Mouse (Mus musculus) C2C12 (cell line): ENCODE data around the gene H2-M10.2. TPM values are rescaled to one million over a fixed set of nuclear protein-coding genes. Genes with fewer than 3 reads are reported as not detected.
"Not testable (repeated sequence)": the region's sequence is repeated elsewhere in the genome, so short reads cannot be mapped to it uniquely, and the experiment has no call there.

Source experiments
- H3K27me3 ChIP-seq: one replicate; pipeline ENCODE4 v1.6.1; 2011; ENCODE audit not compliant: control insufficient read depth, insufficient read depth, insufficient read length
- H3K36me3 ChIP-seq: one replicate; pipeline ENCODE4 v1.6.1; 2011; ENCODE audit not compliant: control insufficient read depth, insufficient read depth
- H3K4me3 ChIP-seq: one replicate; pipeline ENCODE4 v1.5.1; 2011; ENCODE audit warnings: mild to moderate bottlenecking, control low read depth; ENCODE audit not compliant: poor library complexity, insufficient read depth, severe bottlenecking
- H3K79me2 ChIP-seq: one replicate; pipeline ENCODE4 v1.6.1; 2011; ENCODE audit not compliant: control insufficient read depth, insufficient read depth
- H3K79me3 ChIP-seq: one replicate; pipeline ENCODE4 v1.6.1; 2011; ENCODE audit warnings: low read depth, control low read depth
- H3ac ChIP-seq: one replicate; pipeline ENCODE3; 2011; ENCODE audit warnings: low read depth; ENCODE audit not compliant: control insufficient read depth, insufficient read length
- CEBPB ChIP-seq: IDR thresholded peaks from one replicate; pipeline ENCODE4 v1.6.1; 2011; ENCODE audit warnings: low read depth, mild to moderate bottlenecking, control low read depth, moderate library complexity
- CTCF ChIP-seq: IDR thresholded peaks from one replicate; pipeline ENCODE4 v1.5.1; 2011; ENCODE audit not compliant: control insufficient read depth, insufficient read depth, insufficient read length
- FOSL1 ChIP-seq: IDR thresholded peaks from one replicate; pipeline ENCODE4 v1.8.0; 2011; ENCODE audit warnings: mild to moderate bottlenecking, low read length; ENCODE audit not compliant: poor library complexity, insufficient read depth, severe bottlenecking
- MAX ChIP-seq: IDR thresholded peaks from one replicate; pipeline ENCODE4 v1.6.1; 2011; ENCODE audit warnings: mild to moderate bottlenecking, control low read depth
- MYOD1 ChIP-seq: IDR thresholded peaks from one replicate; pipeline ENCODE4 v1.6.1; 2011; ENCODE audit warnings: low read depth; ENCODE audit not compliant: control insufficient read depth, insufficient read length
- MYOG ChIP-seq: IDR thresholded peaks from one replicate; pipeline ENCODE4 v1.6.1; 2011; ENCODE audit not compliant: control insufficient read depth, insufficient read length; ENCODE audit errors: extremely low read depth
- USF1 ChIP-seq: IDR thresholded peaks from one replicate; pipeline ENCODE4 v1.6.1; 2011; ENCODE audit warnings: low read depth, mild to moderate bottlenecking, control low read depth, moderate library complexity
- polyA plus RNA-seq: library from polyadenylated mRNA; unstranded; fragments of >200 nt; fragmentation: generic; extraction: Trizol; gene quantifications from one replicate; pipeline ENCODE4 v1.2.1, GENCODE M21; 2012; ENCODE audit warnings: missing spikeins

The H2-M10.2 gene
- polyA plus RNA-seq, 1 experiment: not detected

DNA sequence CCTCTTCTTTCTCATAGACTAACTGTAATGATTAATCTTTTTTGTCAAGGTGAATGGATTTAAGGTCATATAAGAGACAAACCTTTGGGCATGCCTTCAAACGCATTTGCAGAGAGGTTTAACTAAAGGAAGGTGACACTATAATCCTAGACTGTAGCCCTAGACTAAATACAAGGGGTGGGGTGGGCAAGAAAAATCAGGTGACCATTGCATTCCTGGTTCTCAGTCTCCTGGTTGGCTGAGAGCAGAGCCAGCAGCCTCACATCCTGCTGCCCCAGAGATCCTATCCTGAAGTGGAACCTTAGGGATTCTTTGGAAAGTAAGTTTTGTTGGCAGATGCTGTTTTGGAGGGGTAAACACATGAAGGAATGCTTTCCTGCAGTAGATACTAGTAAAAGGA is 23.0 kb upstream of the H2-M10.2 start:
- H3ac ChIP-seq: no peak overlapping the region
- no peak overlapping the region for H3K4me3 ChIP-seq
- no peaks in the 10 kb centered on the region for H3K79me2 ChIP-seq
- TF ChIP-seq CEBPB: no peak
- no peak for TF ChIP-seq CTCF
- TF ChIP-seq MYOG: no peak
- TF ChIP-seq USF1: no peak
- TF ChIP-seq FOSL1: no peak
- no peak for TF ChIP-seq MAX
- no peak for TF ChIP-seq MYOD1
- H3K36me3 ChIP-seq: no peaks in the 10 kb centered on the region
- H3K79me3 ChIP-seq: no peaks in the 10 kb centered on the region
- no peaks in the 10 kb centered on the region for H3K27me3 ChIP-seq

- H3K4me3 ChIP-seq, H3K36me3 ChIP-seq, H3ac ChIP-seq, H3K79me2 ChIP-seq, H3K79me3 ChIP-seq, H3K27me3 ChIP-seq: not testable (repeated sequence)
- peak; percentile 1 for TF ChIP-seq CTCF
These were observed 22.6 kb upstream of the H2-M10.2 start for GRCm38 (mm10) chr17:36308855-36309254.

- Histone ChIP-seq H3K27me3 (no peaks in the 10 kb centered on the region), H3K4me3 (no peak overlapping the region), H3ac (no peak overlapping the region), H3K36me3 (peaks cover 36% of the 10 kb centered on the region), H3K79me2 (peaks cover 21% of the 10 kb centered on the region), H3K79me3 (peaks cover 10% of the 10 kb centered on the region)
- TF ChIP-seq USF1 (no peak), MYOD1 (no peak)
These were observed 4.6 kb downstream of the H2-M10.2 start for GRCm38 (mm10) chr17:36281521-36282245.

DNA sequence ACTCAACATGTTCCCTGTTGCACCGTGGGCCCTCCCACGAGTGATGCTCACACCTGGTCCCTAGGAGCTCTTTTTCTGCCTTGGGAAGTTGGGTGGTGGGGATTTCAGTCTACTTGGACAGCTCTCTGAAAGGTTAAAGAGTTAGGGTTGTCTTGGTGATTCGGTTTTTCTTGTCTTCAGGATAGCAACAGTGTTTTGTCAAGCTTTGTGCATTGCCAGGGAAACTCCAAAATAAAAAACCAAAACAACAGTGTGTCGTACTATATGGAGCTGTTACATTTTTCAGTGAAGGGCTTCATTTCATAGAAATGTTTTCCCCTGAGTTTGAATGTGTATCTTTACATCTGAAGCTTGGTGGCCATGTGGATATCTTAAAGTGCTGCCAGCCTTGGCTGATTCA is 11.5 kb downstream of the H2-M10.2 start:
- Histone ChIP-seq H3ac (no peak overlapping the region), H3K27me3 (no peaks in the 10 kb centered on the region), H3K4me3 (no peak overlapping the region), H3K79me3 (peaks cover 56% of the 10 kb centered on the region), H3K36me3 (peaks cover 69% of the 10 kb centered on the region), H3K79me2 (peaks cover 85% of the 10 kb centered on the region)
- TF ChIP-seq CTCF (no peak), MAX (no peak), CEBPB (no peak), MYOG (no peak)

DNA sequence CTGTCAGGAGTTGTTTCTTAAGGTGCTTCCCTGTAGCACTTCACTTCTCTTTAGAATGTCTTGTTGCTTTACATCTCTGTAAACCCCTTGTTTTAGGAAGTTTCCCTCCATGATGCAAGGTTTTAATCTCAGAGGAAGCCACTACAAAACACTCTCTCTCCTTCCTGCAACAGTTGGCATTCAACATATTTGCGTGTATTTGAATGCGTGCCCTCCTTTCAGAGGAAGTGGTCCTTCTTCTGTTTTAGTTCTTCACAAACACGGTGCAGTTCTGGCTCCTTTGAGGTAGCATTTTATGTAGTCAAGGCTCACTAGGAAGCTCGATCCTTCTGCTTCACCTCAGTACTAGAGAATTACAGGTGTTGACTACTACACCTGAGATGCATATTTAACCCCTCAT is 12.5 kb downstream of the H2-M10.2 start:
- no peak overlapping the region for H3K4me3 ChIP-seq
- peaks cover 59% of the 10 kb centered on the region for H3K36me3 ChIP-seq
- peaks cover 55% of the 10 kb centered on the region for H3K79me3 ChIP-seq
- no peak for TF ChIP-seq MYOD1
- no peak for TF ChIP-seq CEBPB
- TF ChIP-seq USF1: no peak
- no peak for TF ChIP-seq CTCF
- no peak for TF ChIP-seq FOSL1
- TF ChIP-seq MYOG: no peak
- TF ChIP-seq MAX: no peak
- H3ac ChIP-seq: no peak overlapping the region
- H3K79me2 ChIP-seq: peaks cover 86% of the 10 kb centered on the region
- no peaks in the 10 kb centered on the region for H3K27me3 ChIP-seq

DNA sequence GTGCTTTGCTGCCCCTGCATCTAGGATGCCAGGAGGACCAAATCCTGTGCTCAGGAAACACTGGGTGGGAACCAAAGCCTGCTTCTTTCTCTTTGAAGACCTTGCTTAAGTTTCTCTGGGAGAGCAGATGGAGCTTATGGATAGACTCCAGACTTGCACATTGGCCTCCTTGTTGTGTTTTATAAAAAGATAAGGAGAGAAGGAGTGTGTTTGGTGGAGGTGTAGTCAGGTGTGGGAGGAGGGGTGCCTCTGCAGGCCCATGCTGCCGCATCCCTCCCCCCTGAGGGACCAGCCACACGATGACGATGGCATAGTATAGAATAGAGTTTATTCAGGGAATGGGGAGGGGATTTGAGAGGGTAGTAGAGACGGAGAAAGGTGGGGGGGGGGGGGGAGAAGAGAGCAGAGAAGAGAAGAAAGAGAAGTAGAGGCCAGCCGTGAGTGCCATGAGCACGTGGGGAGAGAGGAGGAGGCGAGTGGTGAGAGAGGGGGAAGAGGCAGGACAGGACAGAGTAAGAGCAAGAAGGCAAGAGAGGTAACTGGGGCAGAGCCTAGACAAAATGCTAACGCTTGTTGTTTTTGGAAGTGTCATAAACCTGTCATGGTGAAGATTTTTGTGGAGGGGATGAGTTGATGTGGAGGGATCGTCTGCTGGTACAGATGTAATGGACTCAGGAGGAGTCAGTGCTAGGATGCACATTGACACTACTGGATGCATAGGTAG is 13.5 kb downstream of the H2-M10.2 start:
- Histone ChIP-seq H3K27me3 (no peaks in the 10 kb centered on the region), H3K79me3 (peaks cover 50% of the 10 kb centered on the region), H3ac (peak overlapping the region; percentile 47), H3K36me3 (peaks cover 55% of the 10 kb centered on the region), H3K4me3 (peak overlapping the region; percentile 80), H3K79me2 (peaks cover 76% of the 10 kb centered on the region)
- TF ChIP-seq CEBPB (no peak), USF1 (no peak), MYOG (no peak), CTCF (no peak), MAX (no peak), MYOD1 (no peak)
